Mouse (Mus musculus) erythroid progenitor cell, adult 5-6 weeks (primary cell): ENCODE data around the gene Ctc1. TPM values are rescaled to one million over a fixed set of nuclear protein-coding genes. Genes with fewer than 3 reads are reported as not detected.

Experiments used
- ATAC-seq: replicated peaks from 2 replicates; pipeline ENCODE4 v1.8.0; 2016; ENCODE audit warnings: moderate number of reproducible peaks, mild to moderate bottlenecking, moderate TSS enrichment, inconsistent platforms; ENCODE audit not compliant: poor library complexity, low FRiP score, severe bottlenecking
- total RNA-seq, 2 experiments: library from RNA; stranded (forward) in 1 of 2; stranded (reverse) in 1 of 2; fragments of 150-400 nt in 1 of 2; fragments of 186-747, 209-891 nt in 1 of 2; gene quantifications; 2 replicates each; pipeline versions ENCODE4 v1.2.3 to v1.2.4; 2015 to 2017; ENCODE audit warnings: low replicate concordance in 2 of 2

Gene Ctc1
- total RNA-seq, 2 experiments from 2014 or later, result 16.7 to 54.5 TPM

DNA sequence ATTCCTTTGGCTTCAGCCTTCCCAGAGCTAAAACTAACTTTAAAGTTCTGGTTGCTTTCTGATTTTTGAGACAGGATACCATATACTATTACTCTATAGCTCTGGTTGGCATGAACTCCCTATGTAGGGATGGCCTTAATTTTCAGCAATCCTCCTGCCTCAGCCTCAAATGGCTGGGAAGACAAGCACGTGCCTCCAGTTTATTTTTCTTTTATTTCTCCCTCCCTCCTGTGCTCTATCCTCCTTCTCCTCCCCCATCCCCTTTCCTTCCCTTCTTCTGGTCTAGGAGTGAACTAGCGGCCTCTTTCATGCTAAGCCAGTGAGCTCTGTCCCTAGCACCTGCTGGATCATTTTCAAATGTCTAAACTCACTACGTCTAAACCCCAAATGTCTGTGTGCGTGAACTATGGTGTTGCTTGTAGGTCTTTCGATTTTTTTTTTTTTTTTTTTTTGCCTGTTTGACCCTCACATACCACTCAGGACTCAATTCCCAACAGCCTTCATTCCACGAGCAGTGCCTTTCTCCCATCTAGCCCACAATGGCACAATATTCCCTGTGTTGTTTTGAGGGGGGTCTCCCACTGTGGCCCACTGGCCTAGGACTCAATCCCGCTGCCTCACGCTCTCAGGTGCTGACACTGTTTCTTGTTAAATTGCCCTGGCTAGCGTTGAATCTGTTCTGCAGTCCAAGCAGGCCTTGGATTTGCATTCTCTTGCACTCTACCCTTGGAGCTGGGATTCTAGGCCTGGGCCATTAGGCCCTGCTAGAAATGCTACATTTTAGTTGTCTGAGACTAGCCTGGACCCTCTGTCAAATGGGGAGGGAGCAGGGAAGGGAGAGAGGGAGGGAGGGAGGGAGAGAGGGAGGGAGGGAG is 48.8 kb downstream of the Ctc1 start:
- no peak for ATAC-seq

DNA sequence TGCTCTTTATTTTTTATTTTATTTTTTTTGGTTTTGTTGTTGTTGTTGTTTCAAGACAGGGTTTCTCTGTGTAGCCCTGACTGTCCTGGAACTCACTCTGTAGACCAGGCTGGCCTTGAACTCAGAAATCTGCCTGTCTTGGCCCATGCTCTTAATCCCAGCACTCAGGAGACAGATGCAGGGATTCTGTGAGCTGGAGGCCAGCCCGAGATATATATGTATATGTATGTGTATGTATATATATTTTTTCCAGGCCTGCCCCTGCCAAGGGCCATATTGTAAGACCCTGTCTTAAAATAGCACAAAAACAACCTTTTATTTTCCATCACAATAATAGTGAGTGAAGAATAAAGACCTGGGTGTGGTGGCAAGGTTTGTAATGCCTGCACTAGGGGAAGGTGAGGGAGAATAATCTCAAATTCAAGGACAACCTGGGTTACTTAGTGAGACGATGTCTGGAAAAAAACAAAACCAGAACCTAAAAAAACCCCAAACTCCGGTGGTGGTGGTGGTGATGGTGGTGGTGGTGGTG is 49.7 kb downstream of the Ctc1 start:
- ATAC-seq, result no peak

DNA sequence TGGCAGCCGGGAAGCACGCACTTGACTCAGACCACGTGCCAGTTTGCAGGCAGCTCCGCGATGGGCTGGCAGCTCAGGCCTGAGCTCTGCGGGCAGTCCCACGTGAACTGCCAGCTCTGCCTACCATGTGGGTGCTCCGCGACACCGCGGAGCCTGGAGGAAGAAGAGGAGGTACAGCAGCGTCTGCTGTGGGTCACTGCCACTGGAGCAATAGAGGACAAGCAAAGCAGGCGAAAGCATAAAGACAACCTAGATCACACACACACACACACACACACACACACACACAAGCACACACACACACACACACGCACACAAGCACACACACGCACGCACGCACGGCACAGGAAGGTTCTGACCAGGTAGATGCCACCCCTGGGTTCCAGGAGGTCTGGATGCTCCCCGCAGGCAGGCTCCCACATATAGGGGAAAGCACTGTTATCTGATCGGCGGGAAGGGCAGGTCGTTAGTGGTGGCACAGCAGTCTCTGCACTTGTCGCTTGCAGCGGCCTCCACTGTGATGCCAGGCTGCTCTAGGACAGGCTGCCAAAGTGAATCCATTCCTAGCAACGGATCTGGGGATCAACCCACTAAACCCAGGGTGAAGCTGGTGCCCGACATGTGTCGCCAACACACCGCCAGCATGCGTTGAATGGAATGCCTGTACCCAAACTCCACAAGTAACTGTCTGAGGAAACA is 50.6 kb downstream of the Ctc1 start:
- ATAC-seq, result peak; percentile 45

DNA sequence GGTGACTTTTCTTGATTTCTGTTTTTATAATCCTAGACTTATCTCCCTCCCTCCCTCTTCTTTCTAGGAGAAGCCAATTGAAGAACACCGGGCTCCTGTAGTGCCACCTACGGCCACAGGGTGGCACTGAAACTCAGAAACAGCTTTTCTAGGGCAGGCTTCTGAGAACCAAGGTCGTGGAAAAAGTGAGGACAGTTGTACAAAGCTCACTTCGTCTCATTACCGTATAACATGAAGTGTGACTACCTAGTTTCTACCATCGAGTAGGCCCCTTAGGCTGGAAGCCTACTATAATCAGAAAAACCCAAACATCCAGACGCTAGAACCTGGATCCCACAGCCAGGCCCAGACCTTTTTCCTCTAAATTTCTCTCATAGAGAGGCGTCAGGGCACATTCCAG is 51.2 kb downstream of the Ctc1 start:
- peak; percentile 44 for ATAC-seq

DNA sequence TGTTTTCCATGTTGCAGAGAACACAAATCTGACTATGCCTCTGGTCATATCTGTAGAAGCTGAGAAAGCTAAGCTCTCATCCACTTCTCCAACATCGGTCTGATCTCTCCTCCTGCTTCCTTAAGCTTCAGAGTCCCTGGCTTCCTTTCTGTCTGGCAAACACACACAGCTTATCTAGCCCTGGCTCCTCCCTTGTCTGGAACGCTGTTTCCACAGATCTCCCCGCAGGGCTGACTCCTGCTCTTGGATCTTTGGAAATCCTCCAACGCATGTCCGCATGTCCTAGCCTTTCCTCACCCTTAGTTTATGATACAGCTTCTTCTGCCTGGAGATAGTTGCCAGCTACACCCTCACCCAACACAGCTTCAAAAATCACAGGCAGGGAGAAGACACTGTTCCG is 51.9 kb downstream of the Ctc1 start:
- no peak for ATAC-seq

DNA sequence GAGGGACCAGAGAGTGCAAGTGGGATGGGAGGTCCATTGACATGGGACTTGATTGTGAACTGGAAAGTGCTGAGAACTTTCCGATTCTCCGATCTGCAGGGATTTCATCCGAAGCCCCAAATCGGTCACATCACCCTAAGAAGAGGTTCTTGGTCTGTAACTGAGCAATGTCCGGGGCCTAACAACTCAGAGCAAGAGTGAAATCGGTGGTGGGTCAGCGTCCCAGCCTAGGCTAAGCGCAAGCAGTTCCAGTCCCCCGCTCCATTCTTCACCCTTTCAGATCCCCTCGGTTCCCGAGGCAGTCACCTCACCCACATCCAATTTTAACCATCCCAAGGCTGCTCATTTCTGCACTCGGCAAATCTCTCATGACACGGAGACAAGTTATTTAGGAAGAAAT is 54.4 kb downstream of the Ctc1 start:
- ATAC-seq, result no peak

DNA sequence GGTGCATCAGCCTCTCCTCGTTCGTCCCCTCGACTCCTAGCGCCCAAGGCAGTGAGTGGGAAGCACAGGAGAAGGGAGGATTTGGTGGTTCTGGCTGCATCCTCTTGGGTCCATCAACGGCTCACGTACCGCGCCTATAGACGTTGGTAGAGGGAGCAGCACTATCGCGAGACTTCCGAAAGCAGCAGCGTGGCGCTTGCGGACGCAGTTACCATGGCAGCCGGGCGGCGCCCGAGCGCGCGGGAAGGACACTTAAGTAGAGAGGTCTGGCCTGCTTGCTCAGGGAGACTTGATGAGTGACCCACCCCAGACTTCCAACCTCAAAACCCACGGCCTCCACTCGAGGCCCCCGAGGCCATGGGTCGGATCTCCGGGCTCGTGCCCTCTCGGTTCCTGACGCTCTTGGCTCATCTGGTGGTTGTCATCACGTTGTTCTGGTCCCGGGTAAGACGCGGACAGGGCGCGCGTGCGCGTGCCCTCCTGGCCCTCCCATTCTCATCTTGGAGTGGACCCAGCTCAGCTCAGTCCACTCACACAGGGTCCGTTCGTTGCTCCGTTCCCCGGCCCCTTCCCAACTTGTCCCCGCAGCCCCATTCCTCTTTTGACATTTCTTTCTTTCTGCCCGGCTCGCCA is 55.0 kb downstream of the Ctc1 start, which contains the start of gene Tmem107:
Gene Tmem107 (plus strand): TSS at position 217 of the 633 bp plus-strand sequence.
- peak; percentile 77 for ATAC-seq

DNA sequence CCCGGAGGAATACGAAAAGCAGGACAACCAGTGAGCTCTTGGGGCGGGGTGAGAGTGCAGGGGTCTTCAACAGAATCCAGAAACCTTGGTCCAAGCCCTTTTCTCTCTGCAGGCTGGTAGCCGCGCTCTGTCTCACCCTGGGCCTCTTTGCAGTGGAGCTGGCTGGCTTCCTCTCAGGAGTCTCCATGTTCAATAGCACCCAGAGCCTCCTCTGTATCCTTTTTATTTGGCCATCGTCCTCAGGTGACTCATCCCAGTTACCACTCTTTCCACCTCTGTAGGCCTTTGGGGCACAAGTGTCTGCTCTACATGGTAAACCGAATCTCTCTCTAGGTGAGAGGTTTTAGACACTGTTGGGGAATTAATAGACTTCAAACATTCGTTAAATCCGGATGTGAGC is 55.6 kb downstream of the Ctc1 start:
- no peak for ATAC-seq

DNA sequence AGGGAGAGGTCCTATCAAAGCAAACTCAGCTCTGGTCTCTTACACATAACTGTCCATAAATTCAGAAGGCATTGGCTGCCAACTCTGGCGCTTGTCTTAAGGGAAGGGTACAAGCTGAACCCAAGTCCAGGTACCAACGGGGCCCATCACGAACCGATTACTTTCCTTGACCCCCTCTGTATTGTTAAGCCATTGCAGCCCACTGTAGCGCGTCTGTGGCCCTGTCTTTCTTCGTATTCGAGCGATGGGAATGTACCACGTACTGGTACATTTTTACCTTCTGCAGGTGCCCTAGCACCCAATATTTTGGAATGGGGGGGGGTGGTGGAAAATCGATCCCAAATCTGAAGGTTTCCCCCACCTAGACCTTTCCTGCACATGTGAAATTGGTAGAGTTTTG is 56.5 kb downstream of the Ctc1 start:
- no peak for ATAC-seq

DNA sequence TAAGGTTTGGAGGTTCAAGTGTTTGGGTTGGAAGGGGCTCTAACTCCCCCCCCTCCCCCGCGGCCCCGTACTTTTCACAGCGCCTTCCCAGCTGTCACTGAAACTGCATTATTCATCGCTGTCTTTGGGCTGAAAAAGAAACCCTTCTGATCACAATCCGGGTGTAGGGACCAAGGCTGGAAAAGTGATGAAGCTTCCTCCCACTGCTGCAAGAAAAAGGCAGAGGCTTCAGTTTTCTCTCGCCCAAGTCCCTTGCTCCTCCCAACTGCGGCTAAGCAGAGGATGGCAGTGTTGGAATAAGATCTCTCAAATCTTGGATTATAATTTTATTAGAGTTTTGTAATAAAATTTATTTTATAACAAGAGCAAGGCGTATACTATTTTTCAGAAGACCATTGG is 57.0 kb downstream of the Ctc1 start:
- 0 out of 2 replicates have a peak, but pooled peaks have one; percentile 12 for ATAC-seq

DNA sequence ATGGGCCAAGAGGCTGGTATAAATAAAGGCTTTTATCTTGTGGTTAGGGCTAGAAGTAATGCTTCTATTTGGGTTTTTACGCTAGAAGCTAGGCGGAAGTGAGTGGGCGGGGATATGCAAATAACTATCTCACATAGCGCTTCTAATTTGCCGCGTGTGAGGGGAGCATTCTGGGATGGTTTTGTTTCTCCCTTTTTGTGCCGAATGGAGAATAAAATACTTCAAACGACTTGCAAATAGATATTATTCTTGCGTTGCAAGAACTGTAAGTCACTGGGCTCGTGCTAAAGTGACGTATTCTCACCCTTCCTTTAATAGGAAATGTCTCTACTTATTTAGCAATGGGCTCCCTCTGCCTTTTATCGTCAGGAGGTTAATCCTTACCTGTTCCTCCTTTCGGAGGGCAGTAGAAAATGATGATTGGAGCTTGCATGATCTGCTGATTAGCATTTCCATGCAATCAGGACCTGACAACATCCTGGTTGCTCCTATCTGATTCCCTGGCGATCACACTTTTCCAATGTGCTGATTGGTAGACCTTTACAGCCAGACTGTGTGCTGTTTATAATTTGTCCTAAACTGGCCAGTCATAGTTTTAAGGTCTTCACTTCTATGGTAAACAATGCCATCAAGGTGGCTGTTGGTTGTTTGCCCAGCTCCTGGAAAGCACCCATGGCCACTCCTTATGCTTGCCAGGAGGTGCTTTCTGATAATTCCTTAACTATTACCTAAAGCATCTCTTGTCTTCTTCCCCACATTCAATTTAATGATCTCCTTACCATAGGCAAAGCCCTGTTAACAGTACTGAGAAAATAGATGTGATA is 57.6 kb downstream of the Ctc1 start:
- peak; percentile 65 for ATAC-seq

DNA sequence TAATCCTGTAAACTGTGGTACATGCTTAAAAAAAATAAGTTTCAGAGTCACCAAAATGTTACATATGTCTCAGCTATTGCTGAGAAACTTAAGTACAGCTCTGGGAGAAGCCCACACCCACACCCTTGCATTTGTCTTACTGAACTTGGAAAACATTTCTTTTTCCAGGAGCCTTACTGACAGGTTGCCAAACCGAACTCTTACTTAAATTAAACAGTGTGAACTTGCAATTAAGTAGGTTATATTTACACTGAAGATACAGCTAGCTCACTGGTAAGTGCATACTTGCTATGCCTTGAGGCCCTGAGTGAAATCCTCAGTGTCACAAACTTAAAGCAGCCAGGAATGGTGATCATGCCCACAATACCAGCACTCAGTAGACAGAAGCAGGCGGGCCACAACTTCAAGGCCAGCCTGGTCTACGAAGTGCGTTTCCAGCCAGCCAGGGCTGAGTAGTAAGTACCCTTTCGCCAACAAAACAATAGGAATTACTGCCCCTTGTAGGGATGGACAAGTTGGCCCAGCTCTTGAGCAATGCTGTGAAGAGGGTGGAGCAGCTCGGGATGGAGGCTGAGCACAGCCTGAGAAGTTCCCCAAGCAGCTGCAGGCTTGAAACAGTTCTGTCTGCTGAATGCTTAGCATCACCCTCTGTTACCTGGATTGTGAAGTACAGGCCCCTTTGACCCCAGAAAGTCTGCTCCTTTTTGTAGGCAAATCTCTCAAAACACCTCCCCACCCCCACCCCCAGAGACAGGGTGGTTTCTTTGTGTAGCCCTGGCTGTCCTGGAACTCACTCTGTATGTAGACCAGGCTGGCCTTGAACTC is 58.5 kb downstream of the Ctc1 start:
- ATAC-seq, result no peak

DNA sequence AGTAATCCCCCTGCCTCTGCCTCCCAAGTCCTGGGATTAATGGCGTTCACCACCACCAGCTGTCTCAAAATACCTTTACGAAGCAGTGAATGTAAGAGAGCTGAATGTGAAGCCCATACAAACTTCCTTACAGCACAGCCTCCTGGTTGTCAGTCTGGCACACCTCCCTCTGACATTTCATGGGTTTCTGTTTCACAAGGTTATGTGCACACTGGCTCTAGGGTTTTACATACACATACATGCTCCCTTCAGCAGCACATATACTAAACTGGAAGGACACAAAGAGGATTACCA is 59.0 kb downstream of the Ctc1 start:
- no peak for ATAC-seq

DNA sequence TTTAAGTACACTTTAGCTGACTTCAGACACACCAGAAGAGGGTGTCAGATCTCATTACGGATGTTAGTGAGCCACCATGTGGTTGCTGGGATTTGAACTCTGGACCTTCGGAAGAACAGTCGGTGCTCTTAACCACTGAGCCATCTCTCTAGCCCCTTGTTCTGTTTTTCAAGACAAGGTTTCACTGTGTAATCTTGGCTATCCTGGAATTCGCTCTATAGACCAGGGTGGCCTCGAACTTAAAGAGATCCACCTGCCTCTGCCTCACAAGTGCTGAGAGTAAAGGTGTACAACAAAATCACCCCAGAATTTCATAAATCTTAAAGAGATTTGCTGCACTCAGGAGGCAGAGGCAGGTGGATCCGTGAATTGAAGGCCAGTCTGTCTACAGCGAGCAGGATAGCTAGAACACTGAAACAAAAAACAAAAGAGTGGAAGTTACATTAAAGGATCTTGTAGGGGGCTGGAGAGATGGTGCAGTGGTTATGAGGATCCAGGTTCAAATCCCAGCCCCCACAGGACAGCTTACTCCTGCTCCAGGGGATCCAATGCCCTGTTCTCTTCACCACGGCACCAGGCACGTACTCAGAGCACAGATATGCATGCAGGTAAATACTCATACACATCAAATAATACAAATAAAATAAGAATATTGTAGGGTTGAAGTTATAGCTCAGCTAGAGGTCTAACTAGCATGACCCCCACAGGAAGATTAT is 60.2 kb downstream of the Ctc1 start:
- ATAC-seq, result no peak

DNA sequence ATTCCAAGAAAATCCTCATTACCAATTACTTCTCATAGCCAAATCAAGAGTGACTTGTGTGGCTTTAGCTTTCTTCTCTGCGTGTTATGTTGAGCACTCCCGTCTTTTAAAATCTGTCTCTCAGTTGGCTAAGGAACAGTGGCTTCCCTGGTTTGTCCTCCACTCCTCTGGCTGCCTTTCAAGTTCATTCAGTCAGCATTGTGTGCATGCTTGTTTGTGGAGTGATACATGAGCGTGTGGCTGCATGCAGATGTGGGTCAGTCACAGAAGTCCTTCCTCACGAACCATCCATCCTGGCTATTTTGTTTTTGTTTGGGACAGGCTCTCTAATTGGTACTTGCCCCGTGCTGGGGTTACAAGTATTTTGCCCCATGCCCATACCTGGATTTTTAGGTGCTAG is 60.9 kb downstream of the Ctc1 start:
- ATAC-seq, result no peak

DNA sequence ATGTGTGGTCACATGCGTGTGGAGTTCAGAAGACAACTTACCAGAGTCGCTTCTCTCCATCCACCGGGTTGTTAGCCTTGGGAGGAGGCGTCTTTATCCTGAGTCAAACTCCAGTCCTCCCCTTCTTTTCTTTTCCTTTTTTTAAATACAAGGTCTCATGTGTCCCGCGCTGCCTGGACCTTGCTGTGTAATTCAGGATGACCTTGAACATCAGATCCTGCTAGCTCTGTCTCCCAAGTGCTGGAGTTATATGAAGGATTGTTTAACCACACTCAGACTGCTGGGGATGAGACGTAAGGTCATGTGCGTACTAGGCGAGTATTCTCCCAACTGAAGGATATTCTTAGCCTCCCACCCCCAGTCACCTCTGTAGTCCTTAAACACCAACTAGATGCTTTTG is 61.6 kb downstream of the Ctc1 start:
- no peak for ATAC-seq

DNA sequence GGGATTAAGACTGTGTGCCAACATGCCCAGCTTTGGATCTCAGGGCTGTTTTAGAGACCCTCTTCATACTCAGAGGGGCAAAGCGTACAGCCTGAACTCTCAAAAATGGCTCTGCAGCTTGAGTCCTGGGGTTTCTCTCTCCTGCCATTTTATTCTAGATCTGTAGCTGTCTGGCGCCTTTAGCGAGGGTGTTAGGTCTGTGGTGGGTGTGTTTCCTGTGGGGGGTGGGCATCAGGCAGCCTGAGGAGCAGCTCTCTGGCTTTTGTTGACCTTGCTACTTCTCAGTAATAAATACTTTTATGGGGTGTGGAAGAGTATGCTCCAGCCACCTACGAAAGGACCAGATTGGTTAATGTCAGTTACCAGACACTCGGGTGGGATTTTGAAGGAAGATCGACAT is 62.3 kb downstream of the Ctc1 start:
- no peak for ATAC-seq

DNA sequence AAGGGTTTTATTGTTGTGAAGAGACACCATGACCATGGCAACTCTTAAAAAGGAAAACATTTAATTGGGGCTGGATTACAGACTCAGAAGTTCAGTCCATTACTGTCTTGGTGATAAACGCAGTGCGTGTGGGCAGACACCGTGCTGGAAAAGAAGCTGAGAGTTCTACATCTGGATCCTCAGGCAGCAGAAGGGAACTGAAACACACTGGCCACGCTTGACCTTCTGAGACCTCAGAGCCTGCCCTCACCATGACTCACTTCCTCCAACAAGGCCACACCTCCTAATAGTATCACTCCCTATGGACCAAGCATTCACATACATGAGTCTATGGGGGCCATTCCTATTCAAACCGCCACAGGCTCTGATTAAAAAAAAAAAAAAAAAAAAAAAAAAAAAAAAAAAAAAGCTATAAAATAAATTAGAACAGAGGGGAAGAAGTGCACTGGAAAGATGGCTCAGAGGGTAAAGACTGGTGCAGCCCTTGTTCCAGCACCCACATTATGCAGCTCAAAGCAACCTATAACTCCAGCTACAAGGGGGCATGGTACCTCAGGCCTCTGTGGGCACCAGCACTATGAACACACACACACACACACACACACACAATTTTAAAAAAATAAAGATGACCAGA is 63.2 kb downstream of the Ctc1 start:
- ATAC-seq, result no peak
